Mouse (Mus musculus): ENCODE data around the gene Traf3ip1. TPM values are rescaled to one million over a fixed set of nuclear protein-coding genes. Genes with fewer than 3 reads are reported as not detected.
"Not testable (repeated sequence)": the region's sequence is repeated elsewhere in the genome, so short reads cannot be mapped to it uniquely, and the experiment has no call there.

Gene Traf3ip1
- polyA plus RNA-seq, 1 experiment from 2014 or later, result 8.4 TPM

- not testable (repeated sequence) for H3K4me3 ChIP-seq (ENCODE audit: low read depth, low read length); H3K27ac ChIP-seq (replicated peaks; ENCODE audit: low read depth, low read length); H3K36me3 ChIP-seq (replicated peaks; ENCODE audit: control insufficient read depth, insufficient read depth, low read depth, low read length); H3K4me2 ChIP-seq (ENCODE audit: low read depth, low read length); H3K9ac ChIP-seq (replicated peaks; ENCODE audit: low read length); H3K27me3 ChIP-seq (ENCODE audit: control insufficient read depth, insufficient read depth, low read length); DNase-seq (ENCODE audit: low spot score); H3K4me1 ChIP-seq (ENCODE audit: control insufficient read depth, insufficient read depth, low read length); H3K9me3 ChIP-seq (replicated peaks; ENCODE audit: control insufficient read depth, low read length); ATAC-seq (replicated peaks; ENCODE audit: insufficient number of reproducible peaks, low FRiP score, low TSS enrichment, low read depth)
- 96% methylated on average over 8 of the region's 13 CpGs for WGBS
Measured at GRCm38 (mm10) chr1:91478145-91478544, 16.3 kb upstream of the Traf3ip1 start.

DNA sequence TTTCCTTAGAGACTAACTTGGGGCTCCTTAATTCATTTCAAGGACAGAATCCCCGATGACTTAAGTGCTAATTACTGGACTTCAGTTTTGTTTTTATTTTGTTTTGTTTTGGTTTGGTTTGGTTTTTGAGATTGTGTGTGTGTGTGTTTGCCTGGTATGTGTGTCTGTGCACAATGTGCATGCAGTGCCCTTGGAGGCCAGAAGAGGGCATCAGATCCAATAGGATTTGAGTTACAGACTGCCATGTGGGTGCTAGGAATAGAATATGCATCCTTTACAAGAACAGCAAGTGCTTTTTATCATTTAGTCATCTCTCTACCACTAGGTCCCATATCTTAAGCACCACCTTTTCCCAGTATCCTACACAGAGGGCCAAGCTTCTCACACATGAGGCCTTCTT, 15.5 kb upstream of the Traf3ip1 start:
- 88% methylated on average over 1 of the region's 1 CpGs for WGBS
- ATAC-seq (replicated peaks; ENCODE audit: insufficient number of reproducible peaks, low FRiP score, low TSS enrichment, low read depth) (no peak), DNase-seq (ENCODE audit: low spot score) (no peak)
- Histone ChIP-seq H3K4me2 (ENCODE audit: low read depth, low read length) (no peak overlapping the region), H3K36me3 (replicated peaks; ENCODE audit: control insufficient read depth, insufficient read depth, low read depth, low read length) (no peaks in the 10 kb centered on the region), H3K4me1 (ENCODE audit: control insufficient read depth, insufficient read depth, low read length) (no peaks in the 10 kb centered on the region), H3K4me3 (ENCODE audit: low read depth, low read length) (no peak overlapping the region), H3K27me3 (ENCODE audit: control insufficient read depth, insufficient read depth, low read length) (no peaks in the 10 kb centered on the region), H3K27ac (replicated peaks; ENCODE audit: low read depth, low read length) (no peak overlapping the region), H3K9me3 (replicated peaks; ENCODE audit: control insufficient read depth, low read length) (no peaks in the 10 kb centered on the region), H3K9ac (replicated peaks; ENCODE audit: low read length) (no peak overlapping the region)

- no peak overlapping the region for H3K27ac ChIP-seq (replicated peaks; ENCODE audit: low read depth, low read length)
- no peak overlapping the region for H3K4me2 ChIP-seq (ENCODE audit: low read depth, low read length)
- ATAC-seq (replicated peaks; ENCODE audit: insufficient number of reproducible peaks, low FRiP score, low TSS enrichment, low read depth) (no peak), DNase-seq (ENCODE audit: low spot score) (no peak)
- WGBS, result 89% methylated on average over 7 of the region's 7 CpGs
- H3K27me3 ChIP-seq (ENCODE audit: control insufficient read depth, insufficient read depth, low read length), result no peaks in the 10 kb centered on the region
- no peak overlapping the region for H3K9ac ChIP-seq (replicated peaks; ENCODE audit: low read length)
- no peaks in the 10 kb centered on the region for H3K36me3 ChIP-seq (replicated peaks; ENCODE audit: control insufficient read depth, insufficient read depth, low read depth, low read length)
- H3K4me3 ChIP-seq (ENCODE audit: low read depth, low read length), result no peak overlapping the region
- H3K9me3 ChIP-seq (replicated peaks; ENCODE audit: control insufficient read depth, low read length), result no peaks in the 10 kb centered on the region
- H3K4me1 ChIP-seq (ENCODE audit: control insufficient read depth, insufficient read depth, low read length), result no peaks in the 10 kb centered on the region
Measured at GRCm38 (mm10) chr1:91482616-91483211, 11.7 kb upstream of the Traf3ip1 start.

DNA sequence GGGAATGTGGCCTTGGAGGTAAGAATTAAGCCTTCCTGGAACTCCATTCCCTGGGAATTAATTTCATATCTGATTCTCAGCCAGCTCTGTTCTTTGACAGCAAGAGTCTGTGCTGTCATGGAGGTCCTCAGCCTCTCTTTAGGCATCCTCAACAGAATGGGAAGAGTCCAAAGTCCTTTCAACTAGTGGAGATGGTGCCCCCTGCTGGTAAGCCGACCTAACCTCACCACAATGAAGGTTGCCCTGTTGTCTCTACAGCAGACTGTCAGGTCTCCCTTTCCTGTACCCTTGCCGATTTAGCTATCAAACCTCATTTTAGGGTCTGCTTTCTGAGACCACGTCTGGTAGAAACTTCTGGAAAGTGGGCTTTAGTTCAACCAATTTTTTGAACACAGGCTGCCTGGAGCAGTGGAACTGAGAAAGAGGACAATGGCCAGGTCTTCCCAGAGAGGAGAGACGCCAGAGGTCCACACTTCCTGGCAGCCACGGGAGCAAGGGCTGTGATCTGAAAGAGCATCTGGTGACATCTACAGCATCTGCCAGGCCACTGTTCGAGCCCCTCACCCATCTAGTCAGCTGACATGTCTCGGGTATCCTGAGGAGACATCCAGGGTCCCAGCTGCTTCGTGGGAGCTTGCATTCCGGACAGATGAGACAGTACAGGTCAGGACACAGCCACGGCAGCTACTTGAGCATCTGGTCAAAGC, 11.0 kb upstream of the Traf3ip1 start:
- WGBS, result 34% methylated on average over 10 of the region's 10 CpGs
- no peak for ATAC-seq (replicated peaks; ENCODE audit: insufficient number of reproducible peaks, low FRiP score, low TSS enrichment, low read depth)

DNA sequence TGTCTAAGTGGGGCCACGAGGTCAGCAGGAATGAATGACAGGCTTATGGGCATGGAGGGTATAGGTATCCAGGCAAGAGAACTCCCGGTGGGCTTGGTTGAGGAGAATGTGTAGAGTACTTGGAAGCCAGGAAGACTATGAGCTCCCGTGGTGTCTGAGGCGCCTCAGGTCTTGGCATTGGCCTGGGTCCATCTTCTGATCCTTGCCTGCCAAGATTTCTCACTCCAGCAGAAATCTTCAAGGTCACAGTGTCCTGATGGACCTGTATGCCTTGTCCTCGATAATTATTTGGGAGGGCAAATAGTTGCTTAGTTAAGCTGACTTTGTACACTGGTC, 10.5 kb upstream of the Traf3ip1 start:
- H3K9ac ChIP-seq (replicated peaks; ENCODE audit: low read length), result no peak overlapping the region
- no peak overlapping the region for H3K27ac ChIP-seq (replicated peaks; ENCODE audit: low read depth, low read length)
- no peaks in the 10 kb centered on the region for H3K4me1 ChIP-seq (ENCODE audit: control insufficient read depth, insufficient read depth, low read length)
- WGBS, result 70% methylated on average over 5 of the region's 5 CpGs
- no peak overlapping the region for H3K4me2 ChIP-seq (ENCODE audit: low read depth, low read length)
- no peak overlapping the region for H3K4me3 ChIP-seq (ENCODE audit: low read depth, low read length)
- H3K9me3 ChIP-seq (replicated peaks; ENCODE audit: control insufficient read depth, low read length), result no peaks in the 10 kb centered on the region
- H3K27me3 ChIP-seq (ENCODE audit: control insufficient read depth, insufficient read depth, low read length), result no peaks in the 10 kb centered on the region
- no peaks in the 10 kb centered on the region for H3K36me3 ChIP-seq (replicated peaks; ENCODE audit: control insufficient read depth, insufficient read depth, low read depth, low read length)
- ATAC-seq (replicated peaks; ENCODE audit: insufficient number of reproducible peaks, low FRiP score, low TSS enrichment, low read depth), result no peak
- no peak for DNase-seq (ENCODE audit: low spot score)

More for the DNA sequence above, 11.0 kb upstream of the Traf3ip1 start:
- Histone ChIP-seq H3K9me3 (replicated peaks; ENCODE audit: control insufficient read depth, low read length) (no peaks in the 10 kb centered on the region), H3K9ac (replicated peaks; ENCODE audit: low read length) (no peak overlapping the region), H3K4me1 (ENCODE audit: control insufficient read depth, insufficient read depth, low read length) (no peaks in the 10 kb centered on the region), H3K27ac (replicated peaks; ENCODE audit: low read depth, low read length) (no peak overlapping the region), H3K36me3 (replicated peaks; ENCODE audit: control insufficient read depth, insufficient read depth, low read depth, low read length) (no peaks in the 10 kb centered on the region), H3K4me3 (ENCODE audit: low read depth, low read length) (no peak overlapping the region), H3K4me2 (ENCODE audit: low read depth, low read length) (no peak overlapping the region), H3K27me3 (ENCODE audit: control insufficient read depth, insufficient read depth, low read length) (no peaks in the 10 kb centered on the region)
- peak; percentile 82 for DNase-seq (ENCODE audit: low spot score)

DNA sequence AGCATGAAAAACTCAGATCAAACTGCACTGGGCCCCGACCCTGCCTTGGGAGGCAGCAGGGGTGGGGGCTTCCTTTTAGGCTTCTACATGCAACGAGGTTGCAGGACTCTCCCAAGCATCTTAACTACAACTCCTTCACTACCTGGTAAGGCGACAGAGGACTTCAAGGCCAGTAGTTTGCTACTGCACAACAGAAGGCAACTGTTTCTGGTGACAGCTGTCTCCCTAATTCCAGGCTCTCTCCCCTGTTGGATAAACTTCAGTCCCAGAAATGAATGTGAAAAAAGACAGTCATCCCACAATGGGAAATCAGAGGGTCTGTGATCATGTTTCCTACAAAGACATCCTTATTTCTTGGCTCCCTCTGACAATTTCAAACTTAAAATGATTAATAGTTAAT, 9.0 kb upstream of the Traf3ip1 start:
- no peak for ATAC-seq (replicated peaks; ENCODE audit: insufficient number of reproducible peaks, low FRiP score, low TSS enrichment, low read depth)
- no peak for DNase-seq (ENCODE audit: low spot score)
- Histone ChIP-seq H3K9me3 (replicated peaks; ENCODE audit: control insufficient read depth, low read length) (no peaks in the 10 kb centered on the region), H3K9ac (replicated peaks; ENCODE audit: low read length) (no peak overlapping the region), H3K36me3 (replicated peaks; ENCODE audit: control insufficient read depth, insufficient read depth, low read depth, low read length) (no peaks in the 10 kb centered on the region), H3K4me3 (ENCODE audit: low read depth, low read length) (no peak overlapping the region), H3K4me2 (ENCODE audit: low read depth, low read length) (no peak overlapping the region), H3K27ac (replicated peaks; ENCODE audit: low read depth, low read length) (no peak overlapping the region), H3K27me3 (ENCODE audit: control insufficient read depth, insufficient read depth, low read length) (no peaks in the 10 kb centered on the region), H3K4me1 (ENCODE audit: control insufficient read depth, insufficient read depth, low read length) (no peaks in the 10 kb centered on the region)
- WGBS, result 78% methylated on average over 3 of the region's 3 CpGs

DNA sequence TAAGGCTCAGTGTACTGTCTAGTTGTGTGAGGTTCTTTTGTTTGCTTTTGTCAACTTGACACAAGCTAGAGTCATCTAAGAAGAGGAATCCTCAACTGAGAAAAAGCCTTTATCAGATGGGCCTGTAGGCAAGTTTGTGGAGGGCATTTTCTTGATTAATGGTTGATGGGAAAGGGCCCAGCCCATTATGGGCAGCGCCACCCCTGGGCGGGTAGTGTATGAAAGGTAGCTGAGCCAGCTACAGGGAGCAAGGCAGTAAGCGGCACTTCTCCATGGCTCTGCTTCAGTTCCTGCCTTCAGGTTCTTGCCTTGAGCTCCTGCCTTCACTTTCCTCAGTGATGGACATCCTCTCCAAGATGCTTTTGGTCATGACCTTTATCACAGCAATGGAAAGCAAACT, 8.3 kb upstream of the Traf3ip1 start:
- Histone ChIP-seq H3K4me1 (ENCODE audit: control insufficient read depth, insufficient read depth, low read length) (no peaks in the 10 kb centered on the region), H3K4me3 (ENCODE audit: low read depth, low read length) (no peak overlapping the region), H3K27me3 (ENCODE audit: control insufficient read depth, insufficient read depth, low read length) (no peaks in the 10 kb centered on the region), H3K9me3 (replicated peaks; ENCODE audit: control insufficient read depth, low read length) (no peaks in the 10 kb centered on the region), H3K27ac (replicated peaks; ENCODE audit: low read depth, low read length) (no peak overlapping the region), H3K9ac (replicated peaks; ENCODE audit: low read length) (no peak overlapping the region), H3K36me3 (replicated peaks; ENCODE audit: control insufficient read depth, insufficient read depth, low read depth, low read length) (no peaks in the 10 kb centered on the region), H3K4me2 (ENCODE audit: low read depth, low read length) (no peak overlapping the region)
- 86% methylated on average over 3 of the region's 3 CpGs for WGBS
- ATAC-seq (replicated peaks; ENCODE audit: insufficient number of reproducible peaks, low FRiP score, low TSS enrichment, low read depth) (no peak), DNase-seq (ENCODE audit: low spot score) (no peak)

DNA sequence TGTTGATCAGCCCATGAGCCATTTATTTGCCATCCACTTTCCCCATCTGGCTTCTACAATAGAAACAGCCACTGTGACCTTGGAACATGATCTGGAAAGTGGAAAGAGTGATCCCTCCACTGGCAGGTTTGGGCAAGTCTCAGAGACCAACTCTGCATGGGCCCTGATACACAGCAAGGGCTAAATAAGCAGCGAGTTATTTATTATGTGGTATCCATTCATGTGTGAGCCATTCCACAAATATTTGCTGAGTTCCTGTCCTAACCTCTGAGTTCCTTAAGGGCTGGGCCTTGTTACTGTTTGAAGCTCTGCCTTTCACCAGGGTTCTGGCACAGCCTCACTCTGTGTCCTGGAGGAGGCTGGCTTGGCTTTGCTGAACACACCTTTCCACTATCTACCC, 4.1 kb upstream of the Traf3ip1 start:
- H3K9me3 ChIP-seq (replicated peaks; ENCODE audit: control insufficient read depth, low read length), result no peaks in the 10 kb centered on the region
- H3K36me3 ChIP-seq (replicated peaks; ENCODE audit: control insufficient read depth, insufficient read depth, low read depth, low read length), result no peaks in the 10 kb centered on the region
- H3K4me1 ChIP-seq (ENCODE audit: control insufficient read depth, insufficient read depth, low read length), result peaks cover 2% of the 10 kb centered on the region
- no peaks in the 10 kb centered on the region for H3K27me3 ChIP-seq (ENCODE audit: control insufficient read depth, insufficient read depth, low read length)
- DNase-seq (ENCODE audit: low spot score) (no peak), ATAC-seq (replicated peaks; ENCODE audit: insufficient number of reproducible peaks, low FRiP score, low TSS enrichment, low read depth) (no peak)
- H3K4me3 ChIP-seq (ENCODE audit: low read depth, low read length), result no peak overlapping the region
- H3K4me2 ChIP-seq (ENCODE audit: low read depth, low read length), result no peak overlapping the region
- H3K27ac ChIP-seq (replicated peaks; ENCODE audit: low read depth, low read length), result no peak overlapping the region
- no peak overlapping the region for H3K9ac ChIP-seq (replicated peaks; ENCODE audit: low read length)
- WGBS, result 68% methylated on average over 1 of the region's 1 CpGs

Measured in embryonic facial prominence, embryonic 11.5 days (tissue).